Mouse (Mus musculus): ENCODE data around the gene Rnf212b.
A peak's percentile ranks its signal among the peaks of the same experiment; 100 is the strongest.
"Not testable (repeated sequence)": the region's sequence is repeated elsewhere in the genome, so short reads cannot be mapped to it uniquely, and the experiment has no call there.

Gene Rnf212b

DNA sequence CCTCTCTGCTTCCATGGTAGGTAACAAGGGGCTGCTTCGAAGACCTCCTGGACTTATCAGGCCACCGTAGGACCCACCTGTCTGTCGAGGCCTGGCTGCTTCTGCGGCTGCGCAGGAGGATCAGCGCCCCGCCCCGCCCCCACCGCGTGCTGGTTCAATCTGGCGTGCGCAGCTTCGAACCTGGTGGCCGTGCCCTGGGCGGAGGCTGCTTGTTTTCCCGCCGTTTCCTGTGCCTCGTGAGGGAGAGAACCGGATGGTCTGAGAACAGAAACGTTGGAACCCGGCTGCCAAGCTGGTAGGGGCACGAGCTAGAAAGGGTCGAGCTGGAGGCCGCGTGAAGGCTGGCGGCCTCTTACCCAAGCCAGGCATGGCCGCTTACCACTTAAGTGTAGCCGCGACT is at the start of gene Rnf212b:
Gene Rnf212b (plus strand): TSS at position 151 of the 400 bp plus-strand sequence.
- DNase-seq (ENCODE audit: low read depth, low spot score): peak; percentile 29

DNA sequence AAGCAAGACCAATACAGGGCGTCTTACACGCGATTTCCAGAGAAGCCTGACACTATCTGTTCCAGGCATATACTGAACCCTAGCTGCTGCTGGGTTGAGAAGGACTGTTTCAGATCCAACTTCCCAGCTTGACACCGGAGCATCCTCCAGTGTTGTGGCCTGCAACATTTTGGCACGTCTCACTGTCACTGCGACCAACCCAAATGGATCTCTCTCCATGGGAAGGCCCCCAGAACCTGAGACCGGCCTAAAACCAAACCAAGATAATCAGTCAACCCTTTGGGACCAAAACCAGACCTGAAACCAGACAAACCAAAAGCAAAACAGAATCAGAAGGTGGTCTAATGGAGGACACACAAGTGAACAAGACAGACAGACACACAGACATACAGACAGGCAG is 47.0 kb upstream of the Rnf212b start:
- DNase-seq (ENCODE audit: low read depth, low spot score): not testable (repeated sequence)

DNA sequence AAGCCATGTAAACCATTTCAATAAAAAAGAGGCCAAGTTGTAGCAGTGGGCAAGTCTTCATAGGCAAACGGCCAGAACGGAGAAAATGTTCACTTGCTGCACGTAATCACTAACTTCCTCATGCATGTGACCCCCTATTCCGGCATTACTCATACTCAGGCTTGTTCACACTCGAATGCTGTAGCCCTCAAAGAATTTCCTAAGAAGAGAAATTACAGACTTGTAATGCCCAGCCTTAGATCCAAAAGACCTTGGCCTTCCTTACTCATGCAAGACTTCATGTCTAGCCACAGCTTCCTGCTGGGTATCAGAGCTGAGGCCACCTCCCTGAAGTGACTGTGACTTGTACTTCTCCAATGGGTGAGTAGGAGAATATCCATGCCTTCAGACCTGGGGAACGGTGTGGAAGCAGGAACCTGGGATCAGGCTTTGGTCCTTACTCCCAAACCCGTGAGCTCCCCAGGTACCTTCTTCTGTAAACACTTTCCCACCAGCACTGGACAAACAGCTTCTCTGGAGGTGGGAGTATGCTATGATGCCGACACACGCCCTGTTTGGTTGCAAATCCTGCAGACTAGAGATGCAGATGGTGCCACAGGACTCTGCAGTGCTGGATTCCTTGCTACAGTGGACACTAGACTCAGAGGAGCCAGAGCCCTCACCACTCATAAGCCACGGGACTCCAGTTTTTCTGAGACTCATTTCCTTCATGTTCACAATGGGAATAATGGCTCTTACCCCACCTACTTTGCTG is 45.5 kb upstream of the Rnf212b start:
- no peak for DNase-seq (ENCODE audit: low read depth, low spot score)

DNA sequence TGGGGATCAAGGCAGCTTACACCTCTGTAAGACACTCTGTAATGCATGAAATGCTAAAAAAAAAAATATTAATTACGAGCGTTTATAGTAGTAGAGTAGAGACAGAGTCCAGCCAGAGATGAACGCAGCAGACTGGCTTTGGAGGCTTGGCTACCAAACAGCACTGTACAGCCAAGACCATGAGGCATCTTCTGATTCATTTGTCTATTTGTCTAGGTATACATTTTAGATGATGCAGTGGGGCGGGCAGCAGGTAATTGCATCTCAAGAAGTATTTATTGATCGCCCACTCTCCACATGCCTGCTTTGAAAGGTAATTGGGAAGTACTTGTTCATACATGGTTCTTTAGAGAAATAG is 44.9 kb upstream of the Rnf212b start:
- no peak for DNase-seq (ENCODE audit: low read depth, low spot score)

DNA sequence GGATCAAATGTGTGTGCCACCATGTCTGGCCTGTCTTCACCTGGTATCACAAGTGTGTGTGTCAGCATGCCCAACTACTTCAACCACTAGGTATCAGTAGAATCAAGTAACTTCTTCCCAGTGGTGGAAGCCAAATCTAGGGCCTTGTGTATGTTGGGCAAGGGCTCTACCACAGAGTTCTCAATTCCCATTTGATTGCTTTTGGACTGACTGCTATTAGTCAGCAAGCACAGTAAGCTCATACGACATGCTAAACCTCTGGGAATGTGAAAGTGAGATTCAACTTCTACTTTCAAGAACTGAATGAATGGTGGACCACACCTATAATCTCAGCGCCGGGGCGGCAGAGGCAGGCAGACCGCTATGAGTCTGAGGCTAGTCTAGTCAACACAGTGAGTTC is 43.6 kb upstream of the Rnf212b start:
- no peak for DNase-seq (ENCODE audit: low read depth, low spot score)

DNA sequence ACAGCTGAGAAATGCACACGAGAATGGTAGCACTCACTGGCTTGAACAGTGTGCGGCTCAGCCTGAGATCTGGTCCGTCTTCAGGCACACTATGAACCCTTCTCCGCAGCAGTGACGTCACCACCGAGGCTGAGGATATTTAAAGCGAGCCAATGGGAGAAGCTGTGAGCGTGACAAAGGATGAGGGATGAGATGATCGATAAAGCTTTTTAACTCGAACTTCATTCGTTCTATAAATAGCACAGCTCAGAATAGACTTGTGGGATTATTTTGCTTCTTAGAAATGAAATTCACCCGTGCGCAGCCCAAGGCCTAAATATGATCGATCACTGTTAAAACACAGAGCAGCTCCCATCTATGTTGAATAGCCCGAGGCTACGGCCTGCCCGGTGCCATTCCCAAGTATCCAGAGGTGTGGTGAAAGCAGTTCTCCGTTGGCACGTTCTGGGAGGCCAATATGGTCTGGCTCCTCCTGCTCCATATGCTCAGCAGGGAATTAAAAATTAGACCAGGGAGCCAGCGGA is 41.5 kb upstream of the Rnf212b start:
- DNase-seq (ENCODE audit: low read depth, low spot score): no peak

DNA sequence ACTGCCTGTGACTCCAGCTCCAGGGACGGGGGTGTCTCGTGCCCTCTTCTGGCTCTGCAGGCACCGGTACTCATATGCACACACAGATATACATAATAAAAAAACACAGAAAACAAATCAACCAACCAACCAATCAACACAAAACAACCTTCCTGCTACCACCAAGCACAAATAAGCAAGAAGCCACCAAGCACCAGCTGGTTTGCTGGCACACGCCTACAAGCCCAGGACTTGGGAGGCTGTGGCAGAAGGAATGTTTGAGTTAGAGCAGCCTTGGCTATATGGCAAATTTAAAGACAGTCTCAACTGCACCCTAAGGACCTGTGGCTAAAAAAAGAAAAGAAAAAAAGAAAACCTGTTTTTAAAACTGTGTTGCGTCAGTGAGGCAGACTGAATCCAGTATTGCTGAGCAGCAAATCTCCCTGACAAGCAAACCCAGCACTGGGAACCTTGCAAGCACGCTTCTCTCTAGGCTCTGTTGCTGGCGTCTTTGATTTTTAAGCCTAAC is 38.4 kb upstream of the Rnf212b start:
- no peak for DNase-seq (ENCODE audit: low read depth, low spot score)

DNA sequence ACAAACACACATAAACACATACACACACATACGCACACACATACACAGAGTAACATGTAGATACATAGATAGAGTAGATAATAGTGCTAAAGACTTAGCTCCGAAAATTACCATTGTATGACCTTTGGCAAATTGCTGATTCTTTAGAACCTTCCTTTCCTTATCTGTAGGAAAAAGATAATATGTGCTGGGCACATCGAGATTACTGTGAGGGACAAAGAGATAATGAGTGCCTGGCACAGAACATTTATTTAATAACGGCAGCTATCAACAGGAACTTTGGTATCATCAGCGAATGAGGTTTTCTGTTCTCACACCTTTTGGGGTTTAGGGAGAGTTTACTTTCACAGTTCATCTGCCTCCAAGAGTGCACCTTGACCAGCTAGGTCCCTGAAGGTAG is 37.2 kb upstream of the Rnf212b start:
- no peak for DNase-seq (ENCODE audit: low read depth, low spot score)

DNA sequence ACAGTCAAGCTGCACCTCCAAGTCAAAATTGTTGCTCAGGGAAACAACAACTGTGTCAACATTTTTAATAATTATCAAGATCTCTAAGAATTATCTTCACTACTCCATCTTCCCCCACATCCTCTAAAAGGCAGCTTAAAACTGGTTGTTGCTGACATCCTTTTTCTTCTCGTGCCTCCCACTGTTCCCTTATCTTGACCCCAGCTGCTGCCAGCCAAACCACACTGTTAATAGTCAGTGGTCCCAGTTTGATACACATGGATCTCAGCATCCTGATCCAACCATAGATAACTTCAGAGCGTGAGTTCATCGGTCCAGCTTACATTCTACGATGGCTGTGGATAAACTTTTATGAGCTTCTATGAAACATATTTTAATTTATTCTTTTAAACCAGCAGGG is 36.0 kb upstream of the Rnf212b start:
- DNase-seq (ENCODE audit: low read depth, low spot score): no peak

DNA sequence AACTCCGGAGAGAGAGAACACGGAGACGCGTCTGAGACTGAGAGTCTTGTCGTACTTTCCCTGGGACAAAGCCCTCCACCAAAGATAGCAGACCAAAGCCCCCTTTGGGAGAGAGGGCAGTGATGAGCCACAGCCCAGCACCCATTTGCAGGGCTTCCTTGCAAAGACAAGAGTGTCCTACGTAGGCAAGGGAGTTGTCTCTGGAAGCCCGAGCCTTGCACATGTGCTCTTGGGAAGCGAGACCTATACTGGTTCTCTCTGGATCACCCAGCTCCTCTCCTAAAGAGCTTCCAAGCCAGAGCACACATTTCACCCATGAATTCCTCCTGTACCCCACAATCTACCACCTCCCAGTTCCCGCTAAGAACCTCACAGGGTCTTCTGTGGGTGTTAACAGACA is 33.9 kb upstream of the Rnf212b start:
- no peak for DNase-seq (ENCODE audit: low read depth, low spot score)

DNA sequence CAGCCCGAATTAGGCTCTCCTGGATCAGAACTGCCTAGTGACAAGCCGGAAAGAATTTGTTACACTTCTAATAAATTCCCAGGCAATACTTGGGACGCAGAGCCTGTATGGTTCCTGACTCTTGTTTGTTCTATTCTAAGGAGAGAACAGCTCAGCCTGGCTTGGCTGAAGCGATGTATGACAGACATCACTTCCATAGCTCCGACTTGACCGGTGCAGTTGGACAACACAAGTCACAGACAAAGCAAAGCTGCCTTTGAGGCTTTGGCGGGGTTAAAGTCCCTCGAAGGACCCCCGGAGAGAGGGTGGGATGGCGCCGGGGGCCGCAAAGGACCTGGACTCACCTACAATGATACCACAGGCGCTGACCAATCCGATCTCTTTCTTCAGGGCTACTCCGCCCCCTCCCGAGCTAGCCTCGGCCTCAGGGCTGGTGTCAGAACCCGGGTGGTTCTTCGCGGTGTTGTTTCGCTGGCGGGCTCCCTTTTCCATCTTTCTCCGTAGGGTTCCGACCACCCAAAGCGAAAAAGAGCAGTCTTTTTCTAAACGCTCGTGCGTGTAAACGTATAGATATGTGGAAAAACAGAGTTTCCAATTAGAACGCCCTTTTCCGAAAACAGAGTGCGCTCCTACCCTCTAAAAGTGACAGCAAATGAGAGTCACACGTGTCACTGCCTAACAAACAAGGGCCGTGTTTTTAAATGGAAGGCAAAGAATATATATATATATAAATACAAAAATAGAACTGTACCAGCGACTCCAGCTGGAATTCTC is 32.9 kb upstream of the Rnf212b start:
- DNase-seq (ENCODE audit: low read depth, low spot score): no peak

DNA sequence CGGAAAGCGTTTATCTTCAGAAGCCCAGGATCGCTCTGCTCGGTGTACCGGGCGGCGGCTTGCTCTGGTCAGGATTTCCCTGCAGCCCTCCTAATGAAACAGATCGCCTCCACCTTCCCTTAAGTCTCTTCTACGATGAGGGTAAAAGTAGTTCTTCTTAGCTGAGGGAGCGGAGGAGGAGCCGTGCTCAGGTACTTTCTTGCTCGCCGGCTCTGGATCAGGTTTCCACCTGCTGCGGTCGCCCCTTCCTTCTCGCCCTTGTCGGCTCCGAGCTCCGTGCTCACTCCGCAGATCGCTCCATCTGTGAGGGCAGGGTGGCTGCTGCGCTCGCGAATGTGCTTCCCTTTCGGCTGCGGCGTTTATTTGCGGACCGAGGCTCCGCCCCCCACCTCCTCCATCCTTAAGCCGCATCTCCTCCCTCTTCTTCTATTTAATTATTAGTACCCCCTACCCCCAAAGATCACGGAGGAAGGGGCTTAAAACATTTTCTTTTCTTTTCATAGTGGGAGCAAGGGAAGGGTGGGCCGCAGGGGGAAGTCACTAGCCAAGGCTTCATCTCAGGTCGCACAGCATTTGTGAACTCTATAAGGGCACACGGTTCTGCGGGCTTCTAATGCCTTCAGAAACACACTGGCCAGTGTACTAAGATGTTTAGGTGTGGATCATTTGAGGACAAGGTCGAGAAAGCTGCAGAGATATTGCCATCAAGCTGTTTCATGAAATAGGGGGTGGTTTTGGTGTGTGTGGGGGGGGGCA is 32.2 kb upstream of the Rnf212b start, which contains the start of gene Slc7a8:
Gene Slc7a8 (minus strand): TSS at position 337 of the 756 bp plus-strand sequence.
- peak; percentile 33 for DNase-seq (ENCODE audit: low read depth, low spot score)

DNA sequence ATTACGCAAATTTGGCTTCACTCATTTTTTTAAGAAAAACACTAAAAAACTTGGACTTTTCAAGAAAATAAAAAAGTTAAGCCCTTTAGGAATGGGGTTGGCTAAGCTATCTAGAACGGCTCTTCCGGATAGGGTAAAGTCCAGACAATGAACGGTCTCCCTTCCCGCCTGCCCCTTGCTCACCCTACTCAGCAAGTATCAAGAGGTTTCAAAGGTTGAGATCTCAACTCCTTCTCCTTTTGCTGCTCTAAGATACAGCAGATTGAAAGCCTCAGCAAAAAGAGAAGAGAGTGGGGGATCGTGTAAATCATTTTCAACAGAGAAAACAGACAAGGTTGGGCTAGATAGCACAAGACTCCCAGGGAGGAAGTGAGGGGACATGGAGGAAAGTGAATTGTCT is 31.0 kb upstream of the Rnf212b start:
- DNase-seq (ENCODE audit: low read depth, low spot score): no peak

DNA sequence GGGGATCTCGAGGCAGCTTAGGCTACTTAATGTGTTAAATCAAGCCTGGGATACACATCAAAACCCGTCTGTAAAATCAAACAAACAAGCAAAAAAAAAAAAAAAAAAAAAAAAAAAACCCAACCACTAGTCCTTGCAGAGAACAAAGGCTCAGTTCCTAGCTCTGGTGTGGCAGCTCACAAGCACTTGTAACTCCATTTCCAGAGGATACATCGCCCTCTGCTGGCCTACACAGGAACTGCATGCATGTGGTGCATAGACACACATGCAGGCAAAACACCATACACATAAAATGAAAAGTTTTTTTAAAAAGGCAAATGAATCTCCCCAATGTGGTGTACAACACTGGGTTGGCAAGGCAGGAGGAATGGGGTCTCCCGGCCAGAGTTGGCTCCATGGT is 28.0 kb upstream of the Rnf212b start:
- DNase-seq (ENCODE audit: low read depth, low spot score): peak; percentile 73

DNA sequence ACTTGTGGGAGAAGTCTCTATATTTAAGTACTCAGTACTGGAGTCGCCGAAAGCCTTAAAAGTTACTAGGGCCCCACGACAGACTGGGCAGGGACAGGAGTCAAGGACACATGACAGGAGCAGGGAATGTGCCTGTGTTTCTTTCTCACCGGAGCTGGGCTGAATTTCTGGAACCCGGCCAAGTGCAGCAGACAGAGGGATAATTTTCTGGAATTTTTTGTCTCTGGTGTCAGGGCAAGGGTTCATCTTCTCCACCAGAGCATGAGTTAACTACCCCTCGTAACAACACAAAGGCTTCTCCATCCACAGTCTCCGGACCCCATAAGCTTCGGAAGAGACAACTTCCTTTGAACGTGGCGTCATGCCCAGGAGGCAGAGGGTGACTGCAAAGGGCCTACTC is 27.5 kb upstream of the Rnf212b start:
- DNase-seq (ENCODE audit: low read depth, low spot score): no peak

DNA sequence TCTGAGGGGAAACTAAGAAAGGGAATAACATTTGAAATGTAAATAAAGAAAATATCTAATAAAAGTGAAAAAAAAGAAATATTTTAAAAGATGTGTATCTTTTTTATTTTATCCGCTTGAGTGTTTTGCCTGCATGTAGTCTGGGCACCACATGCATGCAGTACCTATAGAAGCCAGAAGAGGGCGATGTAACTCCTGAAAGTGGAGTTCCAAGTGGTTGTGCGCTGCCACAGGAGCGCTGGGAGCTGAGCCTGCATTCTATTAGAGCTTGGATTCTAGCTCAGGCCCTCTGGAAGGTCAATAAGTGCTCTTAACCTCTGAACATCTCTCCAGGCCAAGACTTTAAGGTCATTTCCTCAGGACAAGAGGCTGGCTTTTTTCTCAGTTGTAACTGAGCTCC is 26.7 kb upstream of the Rnf212b start:
- peak; percentile 57 for DNase-seq (ENCODE audit: low read depth, low spot score)

DNA sequence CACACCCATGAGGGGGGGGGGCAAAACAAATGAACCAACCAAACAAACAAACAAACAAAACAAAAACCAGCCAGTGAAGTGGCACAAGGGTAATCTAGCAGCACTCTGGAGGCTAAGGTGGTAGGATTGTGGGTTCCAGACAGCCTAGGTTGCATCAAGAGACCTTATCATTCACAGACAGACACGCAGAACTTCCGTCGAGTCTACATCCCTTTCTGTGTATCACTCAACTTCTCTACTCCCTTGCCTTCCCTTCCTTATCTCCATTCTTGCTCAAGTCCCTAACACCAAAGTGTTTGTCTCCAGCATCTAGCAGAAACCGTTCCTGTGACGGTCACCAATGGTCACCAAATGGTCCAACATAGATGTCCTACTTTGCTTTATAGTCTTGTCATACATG is 25.7 kb upstream of the Rnf212b start:
- no peak for DNase-seq (ENCODE audit: low read depth, low spot score)

DNA sequence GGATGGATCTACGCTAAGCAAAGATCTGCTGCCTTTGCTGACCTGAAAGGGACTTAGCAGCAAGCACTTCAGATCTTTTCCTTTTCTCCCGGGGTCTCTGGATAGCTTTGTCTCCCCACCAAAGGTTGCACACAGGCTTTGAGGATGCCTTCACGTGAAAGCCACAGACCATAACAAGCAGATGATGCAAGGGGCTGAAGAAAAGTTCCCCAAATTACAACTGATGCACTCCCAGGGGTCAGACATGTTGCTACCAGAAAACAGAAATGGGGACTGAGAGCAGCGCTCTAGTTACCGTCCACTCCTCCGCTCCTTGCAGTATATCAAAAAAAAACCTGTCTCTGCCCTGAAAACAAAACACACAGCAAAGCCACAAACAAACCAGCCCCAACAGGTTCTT is 21.8 kb upstream of the Rnf212b start:
- DNase-seq (ENCODE audit: low read depth, low spot score): no peak

DNA sequence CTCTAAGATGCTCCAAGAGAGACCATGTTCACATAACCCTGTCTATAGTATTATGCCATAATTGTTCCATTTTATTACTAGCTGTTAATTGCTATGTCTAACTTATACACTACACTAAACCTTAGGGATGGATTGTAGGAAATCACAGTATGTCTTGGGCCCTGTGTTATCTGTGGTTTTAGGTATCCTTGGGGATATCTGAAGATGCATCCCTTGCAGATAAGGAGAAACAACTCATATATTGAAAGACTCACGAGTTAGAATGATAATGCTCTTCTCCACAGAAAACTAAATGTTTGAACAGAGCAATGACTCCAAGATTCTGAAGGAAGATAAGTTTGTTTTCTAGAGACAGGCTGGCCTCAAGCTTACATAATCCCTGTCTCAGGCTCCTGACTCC is 20.6 kb upstream of the Rnf212b start:
- no peak for DNase-seq (ENCODE audit: low read depth, low spot score)

DNA sequence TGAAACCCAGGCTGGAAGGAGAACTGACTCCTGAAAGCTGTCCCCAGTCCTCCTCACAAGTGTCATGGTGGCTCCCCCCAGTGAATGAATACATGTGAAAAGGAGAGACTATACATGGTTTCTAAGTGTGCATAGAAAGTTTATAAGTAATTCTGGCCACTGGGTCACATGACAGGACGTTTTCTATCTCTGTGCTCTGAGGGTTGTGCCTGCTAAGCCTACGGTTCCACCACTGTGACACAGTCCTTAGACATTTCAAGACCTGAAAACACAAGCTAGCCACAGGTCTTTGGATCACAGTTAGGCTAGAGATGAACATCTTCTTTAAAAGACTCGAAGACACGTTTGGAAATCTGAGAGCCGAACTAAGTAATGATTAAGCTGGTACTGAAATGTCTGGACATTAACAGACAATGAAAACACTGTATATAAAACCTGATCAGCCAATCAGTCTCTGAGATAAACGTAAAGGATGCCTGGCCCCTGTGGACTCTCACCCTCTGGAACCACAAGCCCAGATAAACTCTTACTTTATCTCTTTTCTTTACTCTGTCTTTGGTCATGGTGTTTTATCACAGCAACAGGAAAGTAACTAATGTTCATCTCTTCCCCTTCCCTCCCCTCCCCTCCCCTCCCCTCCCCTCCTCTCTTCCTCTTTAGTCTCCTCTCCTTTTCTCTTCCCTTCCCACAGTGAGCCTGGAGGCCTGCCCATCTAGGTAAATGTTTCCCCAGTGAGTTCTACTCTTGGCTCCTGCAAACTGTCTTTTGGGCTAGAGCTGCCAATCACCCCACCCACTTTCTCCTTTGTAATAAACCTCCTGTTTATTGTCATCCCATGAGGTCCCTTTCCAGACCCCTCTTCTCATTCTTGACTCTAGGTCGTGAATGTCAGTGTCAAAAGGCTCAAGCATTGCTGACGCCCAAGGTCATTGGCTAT is 19.8 kb upstream of the Rnf212b start:
- no peak for DNase-seq (ENCODE audit: low read depth, low spot score)

DNA sequence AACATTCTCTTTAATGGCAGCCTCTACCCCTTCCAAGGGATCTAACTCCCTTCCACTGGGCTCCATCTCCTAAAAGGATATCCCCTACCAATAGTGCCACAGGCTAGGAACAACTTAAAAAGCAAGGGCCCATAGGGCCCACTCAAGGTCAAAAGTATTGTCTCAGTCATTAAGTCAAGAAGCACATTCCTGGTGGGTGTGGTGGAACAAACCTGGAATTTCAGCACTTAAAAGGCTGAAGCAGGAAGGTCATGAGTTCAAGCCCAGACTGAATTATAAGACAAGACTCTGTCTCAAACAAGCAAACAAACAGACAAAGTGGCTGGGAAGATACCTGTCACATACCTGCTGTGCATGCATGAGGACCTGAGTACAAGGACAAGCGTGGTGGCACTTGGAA is 18.0 kb upstream of the Rnf212b start:
- no peak for DNase-seq (ENCODE audit: low read depth, low spot score)
